Mouse (Mus musculus): Measurements from ENCODE around the gene Prdm16.

The Prdm16 gene

GRCm38 (mm10) chr4:154336650-154337049 is 300.0 kb downstream of the Prdm16 start:
- DNase-seq (ENCODE audit: low read depth, low spot score) = peak; percentile 49

- DNase-seq (ENCODE audit: low read depth, low spot score) = no peak
Observed at GRCm38 (mm10) chr4:154335761-154336160, 300.9 kb downstream of the Prdm16 start, which contains the start of gene B230104I21Rik. TSS of gene B230104I21Rik (plus strand) at chr4:154336127.

GRCm38 (mm10) chr4:154334699-154335402 is 301.8 kb downstream of the Prdm16 start:
- DNase-seq (ENCODE audit: low read depth, low spot score) = peak; percentile 78

GRCm38 (mm10) chr4:154333300-154333699 is 303.4 kb downstream of the Prdm16 start:
- DNase-seq (ENCODE audit: low read depth, low spot score) = no peak

GRCm38 (mm10) chr4:154331271-154331670 is 305.4 kb downstream of the Prdm16 start:
- DNase-seq (ENCODE audit: low read depth, low spot score) = no peak

- DNase-seq (ENCODE audit: low read depth, low spot score) = no peak
Observed at GRCm38 (mm10) chr4:154330001-154330400, 306.7 kb downstream of the Prdm16 start.

- peak; percentile 80 for DNase-seq (ENCODE audit: low read depth, low spot score)
Observed at GRCm38 (mm10) chr4:154328836-154329235, 307.8 kb downstream of the Prdm16 start.

GRCm38 (mm10) chr4:154328431-154328830 is 308.2 kb downstream of the Prdm16 start:
- peak; percentile 17 for DNase-seq (ENCODE audit: low read depth, low spot score)

GRCm38 (mm10) chr4:154325410-154325809 is 311.3 kb downstream of the Prdm16 start:
- DNase-seq (ENCODE audit: low read depth, low spot score) = no peak

- DNase-seq (ENCODE audit: low read depth, low spot score) = no peak
Observed at GRCm38 (mm10) chr4:154313622-154313967, 323.1 kb downstream of the Prdm16 start.

GRCm38 (mm10) chr4:154312935-154313621 is 323.6 kb downstream of the Prdm16 start:
- no peak for DNase-seq (ENCODE audit: low read depth, low spot score)

GRCm38 (mm10) chr4:154312143-154312812 is 324.4 kb downstream of the Prdm16 start:
- DNase-seq (ENCODE audit: low read depth, low spot score) = no peak

GRCm38 (mm10) chr4:154310576-154311262 is 326.0 kb downstream of the Prdm16 start:
- DNase-seq (ENCODE audit: low read depth, low spot score) = no peak

- DNase-seq (ENCODE audit: low read depth, low spot score) = no peak
Observed at GRCm38 (mm10) chr4:154309131-154309530, 327.5 kb downstream of the Prdm16 start.

- DNase-seq (ENCODE audit: low read depth, low spot score) = peak; percentile 77
Observed at GRCm38 (mm10) chr4:154301466-154301881, 335.2 kb downstream of the Prdm16 start, which contains the start of gene Arhgef16. TSS of gene Arhgef16 (minus strand) at chr4:154301676.

GRCm38 (mm10) chr4:154299541-154300271 is 337.0 kb downstream of the Prdm16 start:
- peak; percentile 66 for DNase-seq (ENCODE audit: low read depth, low spot score)

GRCm38 (mm10) chr4:154297761-154298160 is 338.9 kb downstream of the Prdm16 start:
- peak; percentile 83 for DNase-seq (ENCODE audit: low read depth, low spot score)

- no peak for DNase-seq (ENCODE audit: low read depth, low spot score)
Observed at GRCm38 (mm10) chr4:154294262-154294731, 342.4 kb downstream of the Prdm16 start.

- DNase-seq (ENCODE audit: low read depth, low spot score) = no peak
Observed at GRCm38 (mm10) chr4:154293735-154294201, 342.9 kb downstream of the Prdm16 start.

- no peak for DNase-seq (ENCODE audit: low read depth, low spot score)
Observed at GRCm38 (mm10) chr4:154283671-154284070, 353.0 kb downstream of the Prdm16 start.

GRCm38 (mm10) chr4:154279481-154279880 is 357.2 kb downstream of the Prdm16 start:
- no peak for DNase-seq (ENCODE audit: low read depth, low spot score)
